Mouse (Mus musculus) liver, embryonic 16.5 days (tissue): ENCODE results near the gene Lrch3. TPM values are rescaled to one million over a fixed set of nuclear protein-coding genes. Genes with fewer than 3 reads are reported as not detected.
"Not testable (repeated sequence)": the region's sequence is repeated elsewhere in the genome, so short reads cannot be mapped to it uniquely, and the experiment has no call there.

Source experiments
- ATAC-seq: fragments of 200-750 bp; cut with Nextera tagmentation; 2 replicates; pipeline ENCODE4 v1.8.0; 2017; ENCODE audit warnings: low read depth, mild to moderate bottlenecking, moderate number of reproducible peaks, moderate library complexity
- H3K27ac ChIP-seq: fragments of 300-500 bp; sonication (generic); 2 replicates; pipeline ENCODE4 v1.5.1; 2014; ENCODE audit warnings: mild to moderate bottlenecking, low read length
- H3K27me3 ChIP-seq: fragments of 300-500 bp; sonication (generic); 2 replicates; pipeline ENCODE4 v1.6.1; 2014; ENCODE audit warnings: low read depth, low read length, mixed read lengths; ENCODE audit not compliant: control insufficient read depth, insufficient read depth
- H3K36me3 ChIP-seq: fragments of 300-500 bp; sonication (generic); 2 replicates; pipeline ENCODE4 v1.6.1; 2014; ENCODE audit warnings: mild to moderate bottlenecking; ENCODE audit not compliant: control insufficient read depth, insufficient read depth
- H3K4me1 ChIP-seq: fragments of 300-500 bp; sonication (generic); 2 replicates; pipeline ENCODE4 v1.6.1; 2014; ENCODE audit warnings: low read depth, low read length, mixed read lengths; ENCODE audit not compliant: control insufficient read depth
- H3K4me2 ChIP-seq: fragments of 300-500 bp; sonication (generic); 2 replicates; pipeline ENCODE4 v1.6.1; 2014; ENCODE audit warnings: low read depth, low read length, mixed read lengths
- H3K4me3 ChIP-seq: fragments of 300-500 bp; sonication (generic); 2 replicates; pipeline ENCODE4 v1.5.1; 2014; ENCODE audit warnings: low read depth, mild to moderate bottlenecking, low read length
- H3K9ac ChIP-seq: fragments of 300-500 bp; sonication (generic); 2 replicates; pipeline ENCODE4 v1.6.1; 2014; ENCODE audit warnings: low read depth, low read length
- H3K9me3 ChIP-seq: fragments of 300-500 bp; sonication (generic); replicated peaks from 2 replicates; pipeline ENCODE4 v1.6.1; 2016; ENCODE audit warnings: low read length; ENCODE audit not compliant: control insufficient read depth
- WGBS: fragments of 180-500 bp; shearing (Covaris S2); extraction: QIAGEN DNeasy Blood & Tissue Kit; methylation state at CpG from one replicate; pipeline ENCODE4 v1.1.7; 2014; ENCODE audit not compliant: insufficient replicate concordance; 5-methylcytosine and 5-hydroxymethylcytosine counted together
- polyA plus RNA-seq: library from polyadenylated mRNA; unstranded; fragments of >200 nt; fragmentation: Nextera tagmentation; extraction: Ambion mirVana; gene quantifications from 2 replicates; pipeline ENCODE4 v1.2.1, GENCODE M21; 2015

The Lrch3 gene
- polyA plus RNA-seq, 1 experiment from 2014 or later, result 5.1 TPM

GRCm38 (mm10) chr16:33043268-33043667, 129.4 kb downstream of the Lrch3 start:
- 20% methylated on average over 2 of the region's 2 CpGs for WGBS

DNA sequence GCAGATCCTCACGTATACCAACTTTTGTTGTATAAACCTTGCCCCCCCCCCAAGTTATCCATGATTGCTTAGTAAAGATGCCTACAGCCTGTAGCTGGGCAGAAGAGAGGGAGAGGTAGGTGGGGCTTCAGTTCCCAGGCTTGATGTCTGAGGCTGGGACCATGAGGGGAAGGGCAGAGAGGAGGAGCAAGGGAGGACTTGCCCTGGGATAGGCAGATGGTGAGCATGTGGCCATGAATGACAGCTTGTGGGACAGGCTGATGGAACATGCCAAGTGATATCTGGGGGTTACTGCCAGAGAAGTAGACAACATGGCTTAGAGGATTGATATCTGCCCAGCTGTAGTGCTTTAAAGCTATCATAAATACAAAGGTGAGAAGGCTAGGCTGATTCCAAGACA, 134.1 kb downstream of the Lrch3 start:
- ATAC-seq, result no peak
- 68% methylated on average over 1 of the region's 1 CpGs for WGBS
- H3K27ac ChIP-seq, result no peak overlapping the region
- no peaks in the 10 kb centered on the region for H3K36me3 ChIP-seq
- no peak overlapping the region for H3K9ac ChIP-seq
- no peaks in the 10 kb centered on the region for H3K9me3 ChIP-seq
- no peak overlapping the region for H3K4me2 ChIP-seq
- H3K27me3 ChIP-seq, result no peaks in the 10 kb centered on the region
- H3K4me3 ChIP-seq, result no peak overlapping the region
- H3K4me1 ChIP-seq, result no peaks in the 10 kb centered on the region

More at GRCm38 (mm10) chr16:33043268-33043667, 129.4 kb downstream of the Lrch3 start:
- Histone ChIP-seq H3K9me3 (no peaks in the 10 kb centered on the region), H3K36me3 (no peaks in the 10 kb centered on the region), H3K27ac (no peak overlapping the region), H3K27me3 (no peaks in the 10 kb centered on the region), H3K4me1 (no peaks in the 10 kb centered on the region), H3K4me2 (no peak overlapping the region), H3K4me3 (no peak overlapping the region), H3K9ac (no peak overlapping the region)
- ATAC-seq, result no peak

- Histone ChIP-seq H3K9me3 (no peaks in the 10 kb centered on the region), H3K9ac (no peak overlapping the region), H3K4me1 (no peaks in the 10 kb centered on the region), H3K4me3 (no peak overlapping the region), H3K27me3 (no peaks in the 10 kb centered on the region), H3K4me2 (no peak overlapping the region), H3K27ac (no peak overlapping the region), H3K36me3 (no peaks in the 10 kb centered on the region)
- no peak for ATAC-seq
- WGBS, result 65% methylated on average over 2 of the region's 2 CpGs
Observed at GRCm38 (mm10) chr16:33048686-33049085, 134.8 kb downstream of the Lrch3 start.

DNA sequence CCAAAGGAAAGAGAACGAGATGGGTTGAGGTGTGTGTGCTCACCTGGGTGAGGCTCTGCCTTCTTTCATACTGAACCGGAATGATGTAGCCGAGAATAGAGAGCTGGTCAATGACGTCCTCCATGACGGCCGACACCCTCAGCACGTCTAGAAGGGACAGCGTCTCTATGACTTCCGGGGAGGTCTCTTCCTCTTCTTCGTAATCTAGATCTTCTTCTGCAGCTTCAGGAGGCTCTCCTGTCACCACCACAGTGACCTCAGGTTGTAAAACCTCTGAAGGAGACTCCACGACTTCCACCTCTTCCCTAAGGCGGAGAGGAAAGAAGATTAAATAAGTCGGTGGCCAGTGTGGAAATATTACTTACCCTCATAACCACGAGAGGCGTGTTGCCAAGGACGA, 135.9 kb downstream of the Lrch3 start:
- Histone ChIP-seq H3K4me3 (no peak overlapping the region), H3K36me3 (no peaks in the 10 kb centered on the region), H3K4me1 (no peaks in the 10 kb centered on the region), H3K9ac (no peak overlapping the region), H3K27ac (no peak overlapping the region), H3K27me3 (no peaks in the 10 kb centered on the region), H3K9me3 (no peaks in the 10 kb centered on the region), H3K4me2 (no peak overlapping the region)
- no peak for ATAC-seq
- WGBS, result 71% methylated on average over 16 of the region's 16 CpGs

DNA sequence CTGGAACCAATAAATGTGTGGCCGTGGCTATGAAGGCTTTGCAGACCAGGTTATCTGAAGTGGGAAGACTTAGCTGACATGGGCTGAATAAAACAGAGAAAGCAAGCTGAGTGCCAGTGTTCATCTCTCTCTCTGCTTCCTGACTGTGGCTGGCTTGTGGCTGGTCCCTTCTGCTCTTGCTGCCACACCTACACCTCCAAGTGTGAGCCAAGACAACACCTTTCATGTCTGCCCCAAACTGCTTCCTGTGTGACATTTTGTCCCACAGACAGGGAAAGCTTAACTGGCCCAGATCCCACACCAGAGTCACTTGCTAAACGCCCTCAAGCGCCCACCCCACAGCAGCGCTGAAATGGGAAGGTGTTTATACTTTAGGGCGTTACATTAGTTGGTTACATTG, 139.2 kb downstream of the Lrch3 start:
- Histone ChIP-seq H3K36me3 (peaks cover 1% of the 10 kb centered on the region), H3K4me3 (no peak overlapping the region), H3K9me3 (no peaks in the 10 kb centered on the region), H3K27me3 (no peaks in the 10 kb centered on the region), H3K4me2 (no peak overlapping the region), H3K9ac (no peak overlapping the region), H3K27ac (no peak overlapping the region), H3K4me1 (peaks cover 8% of the 10 kb centered on the region)
- 56% methylated on average over 5 of the region's 5 CpGs for WGBS
- no peak for ATAC-seq

GRCm38 (mm10) chr16:33054927-33055326, 141.0 kb downstream of the Lrch3 start:
- H3K27ac ChIP-seq, H3K4me3 ChIP-seq, H3K9ac ChIP-seq, H3K27me3 ChIP-seq, ATAC-seq, H3K9me3 ChIP-seq, H3K4me2 ChIP-seq: not testable (repeated sequence)
- peaks cover 15% of the 10 kb centered on the region for H3K36me3 ChIP-seq
- H3K4me1 ChIP-seq, result peaks cover 21% of the 10 kb centered on the region
- WGBS, result 80% methylated on average over 2 of the region's 2 CpGs

GRCm38 (mm10) chr16:33055655-33056054, 141.8 kb downstream of the Lrch3 start:
- no peaks in the 10 kb centered on the region for H3K27me3 ChIP-seq
- H3K4me3 ChIP-seq, result peak overlapping the region; percentile 93
- peak overlapping the region; percentile 18 for H3K9ac ChIP-seq
- no peaks in the 10 kb centered on the region for H3K9me3 ChIP-seq
- H3K4me2 ChIP-seq, result peak overlapping the region; percentile 88
- no peak overlapping the region for H3K27ac ChIP-seq
- ATAC-seq, result no peak
- H3K4me1 ChIP-seq, result peaks cover 21% of the 10 kb centered on the region
- H3K36me3 ChIP-seq, result peaks cover 22% of the 10 kb centered on the region
- whole genome bisulfite sequencing, result 17% methylated on average over 10 of the region's 10 CpGs

GRCm38 (mm10) chr16:33056095-33056785, 142.3 kb downstream of the Lrch3 start, which contains the start of the genes Iqcg and Rpl35a:
Gene Iqcg, minus strand, starts transcription at chr16:33056218.
Gene Rpl35a, plus strand, starts transcription at chr16:33056453.
- WGBS, result under 1% methylated on average over 47 of the region's 47 CpGs
- ATAC-seq, result peak; percentile 92
- peak within 1 kb of the TSS; percentile 93 for H3K4me3 ChIP-seq

GRCm38 (mm10) chr16:33056786-33057185, 142.9 kb downstream of the Lrch3 start:
- Histone ChIP-seq H3K27ac (peak overlapping the region; percentile 81), H3K9ac (peak overlapping the region; percentile 89), H3K36me3 (peaks cover 22% of the 10 kb centered on the region), H3K27me3 (no peaks in the 10 kb centered on the region), H3K4me1 (peaks cover 24% of the 10 kb centered on the region), H3K4me3 (peak overlapping the region; percentile 93), H3K9me3 (no peaks in the 10 kb centered on the region), H3K4me2 (peak overlapping the region; percentile 88)
- ATAC-seq, result peak; percentile 38
- WGBS, result under 1% methylated on average over 24 of the region's 24 CpGs

More at GRCm38 (mm10) chr16:33056095-33056785, 142.3 kb downstream of the Lrch3 start, which contains the start of the genes Iqcg and Rpl35a:
- peak within 1 kb of the TSS; percentile 88 for H3K4me2 ChIP-seq
- peak within 1 kb of the TSS; percentile 89 for H3K9ac ChIP-seq
- H3K27me3 ChIP-seq, result no peaks in the 10 kb centered on the region
- H3K27ac ChIP-seq, result peak within 1 kb of the TSS; percentile 81
- peaks cover 21% of the 10 kb centered on the region for H3K4me1 ChIP-seq
- peaks cover 22% of the 10 kb centered on the region for H3K36me3 ChIP-seq
- no peaks in the 10 kb centered on the region for H3K9me3 ChIP-seq
